Mouse (Mus musculus): ENCODE results near the gene S100z.

Gene S100z

GRCm38 (mm10) chr13:95478671-95479413, at the start of gene S100z:
Gene S100z, minus strand, starts transcription at chr13:95478721.
- DNase-seq (ENCODE audit: low read depth), result no peak

- DNase-seq (ENCODE audit: low read depth), result no peak
Measured at GRCm38 (mm10) chr13:95524674-95525491, 46.4 kb upstream of the S100z start, which contains the start of gene F2rl1. Gene F2rl1, minus strand, starts transcription at chr13:95525227.

GRCm38 (mm10) chr13:95524424-95524673, 45.8 kb upstream of the S100z start:
- DNase-seq (ENCODE audit: low read depth), result no peak

DNA sequence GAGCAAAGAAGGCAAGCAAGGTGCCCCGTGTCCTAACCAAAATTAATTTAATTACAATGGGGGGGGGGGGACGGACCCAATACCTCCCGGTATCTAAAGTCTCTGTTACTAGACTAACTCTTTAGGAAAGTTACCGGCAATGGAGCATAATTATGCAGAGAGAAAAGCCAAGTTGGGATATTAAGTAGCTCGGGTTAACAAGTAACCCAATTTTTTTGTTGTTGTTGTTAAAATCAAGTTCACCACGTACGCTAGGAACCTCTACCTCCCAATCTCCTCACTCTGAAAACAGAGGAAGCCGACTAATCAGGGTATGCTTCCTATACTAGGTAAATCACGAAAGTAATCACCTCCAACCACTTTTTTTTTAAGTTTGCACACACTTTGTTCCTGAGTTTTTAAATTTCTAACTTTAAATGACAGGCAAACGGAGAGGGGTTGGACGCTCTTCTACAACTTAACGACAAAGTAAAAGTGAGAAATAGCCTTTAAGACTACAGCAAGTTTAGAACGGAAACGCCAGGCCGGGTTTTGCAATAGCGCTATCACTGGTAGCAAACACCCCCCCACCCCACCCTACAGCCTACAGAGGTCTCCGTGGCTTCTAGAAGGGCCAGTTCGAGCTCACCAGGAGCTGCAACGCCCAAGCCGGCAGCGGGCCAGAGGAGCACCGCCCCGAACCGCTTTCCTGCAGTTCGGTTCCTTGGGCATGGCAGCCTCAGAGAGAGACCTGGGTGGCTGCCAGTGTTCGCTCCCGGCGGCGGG, 45.3 kb upstream of the S100z start:
- no peak for DNase-seq (ENCODE audit: low read depth)

- DNase-seq (ENCODE audit: low read depth), result no peak
Measured at GRCm38 (mm10) chr13:95522176-95522575, 43.7 kb upstream of the S100z start.

DNA sequence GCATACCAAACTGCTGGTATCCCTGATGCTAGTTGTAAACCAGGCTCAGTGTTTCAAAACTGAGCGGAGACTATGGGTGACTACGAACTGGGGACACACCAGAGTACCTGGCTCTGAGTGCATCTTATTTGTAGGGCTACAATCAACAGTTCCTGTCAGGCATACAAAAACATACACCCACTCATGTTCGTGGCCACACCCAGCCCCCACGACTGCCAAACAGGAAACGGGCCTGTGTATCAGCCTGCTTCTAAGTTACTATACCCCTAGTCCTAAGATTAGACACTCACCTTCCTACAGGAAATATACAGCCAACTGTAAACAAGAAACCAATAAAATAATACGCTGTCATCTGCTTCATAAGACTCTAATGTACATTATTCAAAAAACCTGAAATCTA, 42.5 kb upstream of the S100z start:
- DNase-seq (ENCODE audit: low read depth), result no peak

DNA sequence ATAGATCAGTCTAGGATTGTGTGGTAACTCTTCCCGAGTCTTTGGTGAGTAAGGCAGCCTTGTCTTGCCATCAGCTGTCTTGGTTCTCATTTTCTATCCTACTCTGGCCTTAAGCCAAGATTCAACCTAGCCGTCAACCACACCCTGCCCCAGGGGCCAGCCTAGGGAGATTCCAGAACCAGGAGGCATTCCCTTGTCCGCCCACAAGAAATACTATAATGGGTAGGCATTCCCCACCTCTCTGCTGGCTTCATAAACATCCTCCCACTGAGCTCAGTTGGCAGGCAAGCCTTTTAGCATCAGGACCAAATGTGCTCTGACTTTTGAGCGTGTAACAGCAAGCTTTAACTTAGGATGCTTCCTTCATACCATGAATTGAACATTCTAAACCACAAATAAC, 36.2 kb upstream of the S100z start:
- no peak for DNase-seq (ENCODE audit: low read depth)

GRCm38 (mm10) chr13:95510054-95510453, 31.5 kb upstream of the S100z start:
- DNase-seq (ENCODE audit: low read depth), result no peak

DNA sequence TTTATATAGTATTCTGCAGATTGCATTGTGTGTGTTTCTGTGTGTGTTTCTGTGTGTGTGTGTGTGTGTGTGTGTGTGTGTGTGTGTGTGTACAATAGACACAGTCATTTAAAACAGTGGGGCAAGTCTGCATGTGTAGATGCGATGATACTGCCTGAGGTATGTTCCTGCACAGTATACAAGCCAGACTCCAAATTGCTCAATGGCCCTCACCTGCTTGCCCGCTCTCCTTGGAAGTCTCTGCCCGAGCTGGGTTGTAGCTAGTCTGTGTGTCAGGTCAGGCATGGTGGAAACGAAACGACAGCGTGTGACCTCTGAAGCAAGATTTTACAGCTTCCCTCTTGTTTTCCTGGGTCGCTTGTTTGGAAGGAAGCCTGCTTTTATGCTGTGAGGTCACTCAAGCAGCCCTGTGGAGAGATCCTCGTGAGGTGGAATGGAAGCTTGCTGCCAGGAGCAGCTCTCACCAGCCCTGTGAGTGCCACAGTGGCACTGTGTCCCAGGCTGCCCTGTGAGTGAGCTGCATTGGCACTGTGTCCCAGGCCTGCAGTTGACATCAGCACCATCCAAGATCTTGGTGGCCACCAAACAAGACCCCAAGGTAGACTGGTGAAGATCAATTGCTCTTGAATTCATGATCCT, 24.9 kb upstream of the S100z start:
- DNase-seq (ENCODE audit: low read depth), result no peak

DNA sequence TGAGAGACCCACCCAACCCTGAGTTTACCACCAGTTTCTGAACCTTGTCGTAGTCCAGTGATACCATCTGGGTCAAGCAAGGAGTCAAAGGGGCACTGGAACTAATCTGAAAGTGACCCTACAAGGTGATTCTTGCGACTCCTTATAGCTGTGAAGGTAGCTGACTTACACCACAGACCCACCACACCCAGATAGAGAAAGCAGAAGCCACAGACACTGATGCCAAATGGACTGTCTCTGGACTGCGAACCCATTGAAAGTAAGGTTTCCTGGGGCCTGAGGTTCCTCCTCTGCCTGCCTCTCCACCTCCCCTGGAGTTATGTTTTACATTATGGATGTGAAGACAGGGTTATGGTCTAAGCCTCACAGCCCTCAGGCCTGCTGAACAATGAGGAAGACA, 18.1 kb upstream of the S100z start:
- no peak for DNase-seq (ENCODE audit: low read depth)

- no peak for DNase-seq (ENCODE audit: low read depth)
Measured at GRCm38 (mm10) chr13:95494812-95495211, 16.3 kb upstream of the S100z start.

- no peak for DNase-seq (ENCODE audit: low read depth)
Measured at GRCm38 (mm10) chr13:95493296-95493695, 14.8 kb upstream of the S100z start.

GRCm38 (mm10) chr13:95491327-95491726, 12.8 kb upstream of the S100z start:
- no peak for DNase-seq (ENCODE audit: low read depth)

- DNase-seq (ENCODE audit: low read depth), result no peak
Measured at GRCm38 (mm10) chr13:95484664-95485063, 6.1 kb upstream of the S100z start.

DNA sequence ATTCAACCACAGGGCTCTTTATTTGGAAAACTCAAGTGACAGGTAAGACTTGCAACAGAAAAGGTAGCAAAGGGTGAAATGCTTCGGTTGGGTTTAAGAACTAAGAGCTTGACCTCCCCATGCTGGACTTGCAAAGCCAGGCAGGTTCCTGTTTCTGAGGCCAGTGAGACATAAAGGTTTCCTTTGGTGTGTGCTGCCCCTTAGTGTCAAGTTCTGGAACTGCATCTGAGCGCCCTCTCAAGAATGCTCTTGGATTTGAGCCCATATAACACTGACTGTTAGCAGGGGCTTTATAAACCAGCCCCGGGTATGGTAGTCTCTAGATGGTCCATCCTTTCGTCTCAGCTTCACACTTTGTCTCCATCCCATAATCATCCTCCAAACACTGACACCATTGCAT, 2.9 kb upstream of the S100z start:
- DNase-seq (ENCODE audit: low read depth), result peak; percentile 60

GRCm38 (mm10) chr13:95477173-95477572, 1.3 kb downstream of the S100z start:
- DNase-seq (ENCODE audit: low read depth), result no peak

DNA sequence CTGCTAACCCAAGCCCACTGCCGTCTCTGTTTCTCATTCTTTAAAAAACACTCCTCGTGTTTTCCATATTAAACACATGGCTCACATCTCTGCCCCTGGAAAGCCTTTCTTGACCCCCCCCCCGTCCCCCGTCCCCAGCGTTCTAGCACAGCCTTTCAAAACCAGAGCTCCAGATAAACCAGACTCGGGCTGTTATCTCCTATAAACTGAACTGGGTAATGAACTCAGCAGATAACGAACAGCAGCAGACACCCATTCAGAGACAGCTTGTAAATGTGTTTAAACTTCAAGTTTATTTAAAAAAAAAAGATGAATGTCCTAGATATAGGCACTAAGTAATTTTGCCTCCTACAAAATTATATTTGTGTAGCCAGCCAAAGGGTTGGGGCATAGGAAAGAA, 3.4 kb downstream of the S100z start:
- DNase-seq (ENCODE audit: low read depth), result no peak

GRCm38 (mm10) chr13:95474294-95474693, 4.2 kb downstream of the S100z start:
- no peak for DNase-seq (ENCODE audit: low read depth)

DNA sequence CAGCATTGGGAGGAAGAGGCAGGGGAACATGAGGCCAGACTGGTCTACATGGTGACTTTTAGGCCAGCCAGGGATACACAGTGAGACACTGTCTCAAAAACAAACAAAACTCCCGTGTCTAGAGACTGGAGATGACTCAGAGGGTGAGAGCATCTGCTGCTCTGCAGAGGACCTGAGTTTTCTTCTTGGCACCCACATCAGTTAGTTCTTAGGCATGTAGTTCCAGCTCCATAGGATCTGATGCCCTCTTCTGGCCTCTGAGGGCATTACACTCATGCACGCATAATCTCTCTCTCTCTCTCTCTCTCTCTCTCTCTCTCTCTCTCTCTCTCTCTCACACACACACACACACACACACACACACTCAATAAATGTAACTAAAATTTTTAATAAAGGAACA, 7.6 kb downstream of the S100z start:
- DNase-seq (ENCODE audit: low read depth), result no peak

- no peak for DNase-seq (ENCODE audit: low read depth)
Measured at GRCm38 (mm10) chr13:95451529-95451928, 27.0 kb downstream of the S100z start.

DNA sequence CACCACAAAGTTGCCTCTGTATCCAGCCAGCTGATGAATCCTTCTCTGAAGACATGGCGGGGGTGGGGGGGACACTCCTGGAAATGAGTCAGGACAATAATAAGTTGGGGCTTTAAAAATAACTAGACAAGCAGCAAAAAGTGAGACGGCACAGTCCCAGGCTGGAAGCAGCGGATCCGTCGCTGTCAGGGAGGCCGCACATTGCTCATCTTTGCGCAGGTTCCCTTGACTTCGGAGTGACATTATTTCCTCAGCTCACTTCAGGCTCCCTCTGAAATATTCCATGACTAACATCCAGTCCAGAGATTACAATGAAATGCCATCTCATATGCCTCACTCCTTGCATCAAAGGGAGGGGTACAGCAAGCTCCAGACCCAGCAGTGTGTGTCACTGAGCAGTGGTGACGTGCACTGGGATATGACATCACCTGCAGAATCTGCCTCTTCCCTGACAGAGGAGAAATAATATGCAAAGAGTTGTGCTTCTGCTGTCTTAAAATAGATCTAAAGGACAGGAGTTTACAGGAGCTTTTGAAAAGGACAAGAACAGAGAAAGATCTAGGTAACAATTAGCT, 27.8 kb downstream of the S100z start:
- DNase-seq (ENCODE audit: low read depth), result no peak

GRCm38 (mm10) chr13:95449730-95450129, 28.8 kb downstream of the S100z start:
- DNase-seq (ENCODE audit: low read depth), result no peak

All from c-Kit-positive CD71-positive TER-119-negative erythroid progenitor cells, embryonic 14.5 days (primary cell).